Mouse (Mus musculus): ENCODE results near the gene Tstd1. TPM values are rescaled to one million over a fixed set of nuclear protein-coding genes. Genes with fewer than 3 reads are reported as not detected.
A peak's percentile ranks its signal among the peaks of the same experiment; 100 is the strongest.

Tstd1 gene
- total and polyA plus RNA-seq, 3 experiments: 0.50 to 1.4 TPM; not detected in 1

DNA sequence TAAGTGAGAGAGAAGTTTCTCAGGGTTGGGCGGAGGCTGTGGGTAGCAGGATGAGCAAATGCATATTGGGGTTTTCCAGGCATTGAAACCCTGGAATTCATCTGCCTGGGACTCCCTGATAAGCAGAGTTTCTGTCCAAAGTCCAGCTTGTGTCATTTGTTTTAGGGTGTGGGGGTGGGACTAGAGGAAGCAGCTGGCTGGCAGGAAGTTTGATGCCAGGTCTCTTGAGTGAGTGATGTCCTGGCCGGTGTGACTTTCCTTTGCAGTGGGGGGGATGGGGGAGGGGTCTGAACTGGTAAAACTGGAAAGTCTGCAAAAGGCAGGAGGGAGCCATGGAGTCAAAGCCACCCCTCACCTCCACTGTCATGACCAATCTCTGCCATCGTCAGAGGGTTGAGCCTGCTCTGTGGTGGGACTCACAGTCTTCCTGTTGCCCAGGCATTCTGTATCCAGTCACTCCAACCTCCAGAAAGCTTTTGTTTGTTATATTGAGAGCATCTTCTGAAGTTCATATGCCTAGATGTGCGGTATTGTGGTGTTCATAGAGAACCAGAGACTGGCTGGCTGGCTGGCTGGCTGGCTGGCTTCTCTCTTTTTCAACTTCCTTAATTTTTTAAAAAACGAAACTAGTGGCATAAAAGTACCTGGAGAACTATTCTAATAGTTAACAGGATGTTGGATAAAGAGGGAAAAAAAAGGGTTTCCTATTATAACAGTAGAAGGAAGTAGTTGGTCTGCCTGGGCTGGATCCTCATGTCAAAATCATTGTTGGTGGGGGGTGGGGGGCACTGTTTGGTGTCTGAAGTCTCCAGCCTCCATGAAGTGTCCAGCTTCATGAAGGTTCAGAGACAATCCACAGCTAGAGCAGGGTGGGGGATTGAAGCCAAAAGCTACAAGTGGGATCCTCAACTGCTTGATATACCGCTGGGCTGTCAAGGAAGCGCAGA is 23.1 kb downstream of the Tstd1 start:
- peaks cover 0 to 19% of the 10 kb centered on the region in 2 experiments; a peak in 2 of 4 replicates for H3K4me1 ChIP-seq (ENCODE audit: control insufficient read depth in 1 of 2, insufficient read depth in 2 of 2, low read length in 2 of 2)
- H3K9me3 ChIP-seq (replicated peaks; ENCODE audit: insufficient read depth, low read length): no peaks in the 10 kb centered on the region
- peak overlapping the region; percentile 37 to 46 for H3K4me3 ChIP-seq (ENCODE audit: control insufficient read depth in 1 of 2, insufficient read depth in 1 of 2, low read depth in 2 of 2, low read length in 2 of 2)
- peak overlapping the region; percentile 57 for H3K9ac ChIP-seq (ENCODE audit: control insufficient read depth, low read depth, low read length, poor library complexity, severe bottlenecking)
- DNase-seq (ENCODE audit: low read depth, low spot score): peak; percentile 62
- peak overlapping the region; percentile 35 for H3K27ac ChIP-seq (ENCODE audit: control insufficient read depth, low read depth, low read length)
- 0 out of 4 replicates have a peak, but pooled peaks cover 0 to 1% of the 10 kb centered on the region in 2 experiments for H3K27me3 ChIP-seq (ENCODE audit: control insufficient read depth in 1 of 2, insufficient read depth in 2 of 2, low read length in 2 of 2)
- TF ChIP-seq GATA1 (IDR thresholded peaks at IDR 0.05; ENCODE audit: low read depth, low read length) (0 out of 2 replicates have a peak, but pooled peaks have one; percentile 53), MAZ (IDR thresholded peaks at IDR 0.05; ENCODE audit: low read depth, low read length) (no peak), ZC3H11A (IDR thresholded peaks at IDR 0.05; ENCODE audit: low read depth, low read length) (no peak), EP300 (IDR thresholded peaks at IDR 0.05; ENCODE audit: low read depth in 1 of 2, low read length in 2 of 2) (peak; percentile 27 to 61; a peak in 3 of 4 replicates), USF2 (IDR thresholded peaks at IDR 0.05; ENCODE audit: borderline replicate concordance in 1 of 2, insufficient read depth in 1 of 2, low read depth in 1 of 2, low read length in 2 of 2) (no peak), ZMIZ1 (IDR thresholded peaks at IDR 0.05; ENCODE audit: low read depth, low read length) (no peak), TCF12 (IDR thresholded peaks at IDR 0.05; ENCODE audit: low read depth, low read length) (peak; percentile 69; the same call in 1 of the 2 replicates), SIN3A (IDR thresholded peaks at IDR 0.05; ENCODE audit: low read length) (peak; percentile 53; the same call in 1 of the 2 replicates), TAL1 (IDR thresholded peaks at IDR 0.05; ENCODE audit: low read length) (peak; percentile 84), E2F4 (IDR thresholded peaks at IDR 0.05; ENCODE audit: borderline replicate concordance, low read depth, low read length) (no peak), CTCF (IDR thresholded peaks at IDR 0.05 in 2 of 3, conservative IDR thresholded peaks at IDR 0.05 in 1 of 3; ENCODE audit: control insufficient read depth in 1 of 3, insufficient read depth in 1 of 3, low read depth in 2 of 3, low read length in 3 of 3, poor library complexity in 1 of 3, severe bottlenecking in 1 of 3) (no peak), KAT2A (conservative IDR thresholded peaks at IDR 0.05; ENCODE audit: low read depth, low read length) (no peak), UBTF (IDR thresholded peaks at IDR 0.05; ENCODE audit: borderline replicate concordance, insufficient read depth, low read depth, low read length) (no peak), MAX (IDR thresholded peaks at IDR 0.05; ENCODE audit: low read length) (no peak), ETS1 (IDR thresholded peaks at IDR 0.05; ENCODE audit: low read depth, low read length) (peak; percentile 92)
- peaks cover 0 to 5% of the 10 kb centered on the region in 2 experiments; a peak in 2 of 4 replicates for H3K36me3 ChIP-seq (ENCODE audit: control insufficient read depth in 1 of 2, insufficient read depth in 2 of 2, low read length in 2 of 2)
- no peaks in the 10 kb centered on the region for H3K79me2 ChIP-seq (ENCODE audit: control insufficient read depth, insufficient read depth, low read length, poor library complexity)

GRCm38 (mm10) chr1:171442413-171442760 is 23.7 kb downstream of the Tstd1 start:
- Histone ChIP-seq H3K4me1 (ENCODE audit: control insufficient read depth in 1 of 2, insufficient read depth in 2 of 2, low read length in 2 of 2) (peaks cover 0 to 17% of the 10 kb centered on the region in 2 experiments; a peak in 2 of 4 replicates), H3K27ac (ENCODE audit: control insufficient read depth, low read depth, low read length) (no peak overlapping the region)
- TF ChIP-seq GATA1 (IDR thresholded peaks at IDR 0.05; ENCODE audit: low read depth, low read length): no peak
- no peak for TF ChIP-seq UBTF (IDR thresholded peaks at IDR 0.05; ENCODE audit: borderline replicate concordance, insufficient read depth, low read depth, low read length)
- no peak for TF ChIP-seq MYC (IDR thresholded peaks at IDR 0.05; ENCODE audit: low read depth, low read length)
- no peak for TF ChIP-seq E2F4 (IDR thresholded peaks at IDR 0.05; ENCODE audit: borderline replicate concordance, low read depth, low read length)
- TF ChIP-seq MEF2A (IDR thresholded peaks at IDR 0.05; ENCODE audit: extremely low read depth, insufficient replicate concordance, low read depth, low read length, poor library complexity, severe bottlenecking): no peak
- TF ChIP-seq CHD2 (IDR thresholded peaks at IDR 0.05; ENCODE audit: low read length): no peak
- TF ChIP-seq JUND (IDR thresholded peaks at IDR 0.05; ENCODE audit: low read depth, low read length): no peak
- no peak for TF ChIP-seq USF2 (IDR thresholded peaks at IDR 0.05; ENCODE audit: borderline replicate concordance in 1 of 2, insufficient read depth in 1 of 2, low read depth in 1 of 2, low read length in 2 of 2)
- TF ChIP-seq MXI1 (IDR thresholded peaks at IDR 0.05; ENCODE audit: low read depth, low read length): no peak
- TF ChIP-seq TBP (IDR thresholded peaks at IDR 0.05; ENCODE audit: low read depth, low read length): no peak
- no peak for TF ChIP-seq SIN3A (IDR thresholded peaks at IDR 0.05; ENCODE audit: low read length)
- no peak for TF ChIP-seq MAFK (IDR thresholded peaks at IDR 0.05; ENCODE audit: borderline replicate concordance, low read depth, low read length)
- no peak for TF ChIP-seq MAZ (IDR thresholded peaks at IDR 0.05; ENCODE audit: low read depth, low read length)
- TF ChIP-seq TAL1 (IDR thresholded peaks at IDR 0.05; ENCODE audit: low read length): no peak
- no peak for TF ChIP-seq EP300 (IDR thresholded peaks at IDR 0.05; ENCODE audit: low read depth in 1 of 2, low read length in 2 of 2)
- TF ChIP-seq USF1 (IDR thresholded peaks at IDR 0.05; ENCODE audit: low read depth, low read length): no peak
- TF ChIP-seq ELF1 (IDR thresholded peaks at IDR 0.05; ENCODE audit: low read depth, low read length): no peak
- no peak for TF ChIP-seq RAD21 (IDR thresholded peaks at IDR 0.05; ENCODE audit: low read depth, low read length)

More at GRCm38 (mm10) chr1:171442413-171442760, 23.7 kb downstream of the Tstd1 start:
- no peak for DNase-seq (ENCODE audit: low read depth, low spot score)
- no peak overlapping the region for H3K9ac ChIP-seq (ENCODE audit: control insufficient read depth, low read depth, low read length, poor library complexity, severe bottlenecking)
- peaks cover 0 to 5% of the 10 kb centered on the region in 2 experiments; a peak in 2 of 4 replicates for H3K36me3 ChIP-seq (ENCODE audit: control insufficient read depth in 1 of 2, insufficient read depth in 2 of 2, low read length in 2 of 2)
- H3K9me3 ChIP-seq (replicated peaks; ENCODE audit: insufficient read depth, low read length): no peaks in the 10 kb centered on the region
- H3K79me2 ChIP-seq (ENCODE audit: control insufficient read depth, insufficient read depth, low read length, poor library complexity): no peaks in the 10 kb centered on the region
- H3K27me3 ChIP-seq (ENCODE audit: control insufficient read depth in 1 of 2, insufficient read depth in 2 of 2, low read length in 2 of 2): no peaks in the 10 kb centered on the region
- H3K4me3 ChIP-seq (ENCODE audit: control insufficient read depth in 1 of 2, insufficient read depth in 1 of 2, low read depth in 2 of 2, low read length in 2 of 2): peak overlapping the region; percentile 18 to 34; a peak in 3 of 4 replicates
